Mouse (Mus musculus) small intestine, adult 2 months (tissue): ENCODE results near the gene Shroom3.

Experiments
- CTCF ChIP-seq: fragments of 200-500 bp; IDR thresholded peaks from 2 replicates; pipeline ENCODE4 v1.5.1; 2012; ENCODE audit warnings: low read depth, mild to moderate bottlenecking, control low read depth, inconsistent platforms, low read length, moderate library complexity, mixed read lengths; ENCODE audit not compliant: insufficient replicate concordance, insufficient read length; ENCODE audit errors: extremely low read depth
- POLR2A ChIP-seq: fragments of 200-500 bp; IDR thresholded peaks from 2 replicates; pipeline ENCODE4 v1.6.1; 2012; ENCODE audit warnings: low read depth, mild to moderate bottlenecking, control low read depth, inconsistent platforms, low read length, moderate library complexity

DNA sequence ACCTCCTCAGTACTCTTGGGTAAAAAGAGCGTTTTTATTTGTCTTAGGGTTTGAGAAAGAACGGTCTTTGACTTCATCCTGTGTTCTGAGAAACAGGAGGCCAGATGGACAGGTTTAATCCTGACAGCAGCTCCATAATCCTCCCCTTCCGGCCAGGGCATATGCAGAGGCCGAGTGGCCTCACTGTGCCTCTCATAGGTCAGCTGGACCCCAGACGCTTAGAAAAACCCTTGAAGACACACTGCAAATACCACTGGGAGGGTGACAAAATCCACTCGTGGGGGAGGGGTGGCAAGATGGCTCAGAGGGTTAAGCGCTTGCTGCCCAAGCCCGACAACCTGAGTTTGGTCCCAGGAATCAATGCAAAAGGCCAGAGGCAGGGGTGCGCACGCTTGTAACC, 234.9 kb downstream of the Shroom3 start:
- TF ChIP-seq CTCF, result no peak
- no peak for TF ChIP-seq POLR2A
